Mouse (Mus musculus) megakaryocyte, embryonic 14.5 days (primary cell): ENCODE measurements at regions not wholly inside any gene's neighbourhood (a gene's known extent, or its start where the extent isn't known, plus 50 kb on each side); places are given as distances from the start of the nearest gene placed in this dataset.

Experiments
- FLI1 ChIP-seq: IDR thresholded peaks from 2 replicates; pipeline ENCODE4 v1.6.1; 2012; ENCODE audit warnings: low read length, inconsistent platforms, mixed read lengths
- GATA1 ChIP-seq: IDR thresholded peaks from 3 replicates; pipeline ENCODE4 v1.6.1; 2012; ENCODE audit warnings: mixed read lengths, low read length, inconsistent platforms, borderline replicate concordance

GRCm38 (mm10) chr12:56402137-56402536 lies 56.4 kb upstream of the Mbip start:
- TF ChIP-seq GATA1 = no peak
- no peak for TF ChIP-seq FLI1
